Mouse (Mus musculus): ENCODE data around the gene Gnai3. TPM values are rescaled to one million over a fixed set of nuclear protein-coding genes. Genes with fewer than 3 reads are reported as not detected.

Gnai3 gene
- total and polyA plus RNA-seq, 2 experiments from 2014 or later = 118 to 120 TPM

DNA sequence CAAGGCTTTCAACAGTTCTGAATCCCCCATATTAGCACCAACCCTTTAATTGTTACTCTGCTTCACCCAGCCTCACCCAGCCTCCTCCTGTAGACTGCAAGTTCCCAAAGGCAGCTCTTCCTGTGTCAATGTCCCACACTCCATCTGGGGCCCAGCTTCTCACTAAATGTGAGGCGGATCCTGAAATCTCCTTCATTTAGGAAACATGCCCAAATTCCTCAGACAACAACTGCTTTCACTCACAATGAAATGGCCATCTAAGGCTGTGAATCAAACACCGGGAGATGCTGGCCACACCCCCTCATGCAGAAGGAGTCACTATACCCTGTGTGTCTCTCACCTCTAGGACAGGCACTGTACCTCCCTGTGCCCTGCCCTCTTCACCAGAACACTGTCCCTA lies 56.0 kb downstream of the Gnai3 start:
- H3K4me3 ChIP-seq (ENCODE audit: low read depth, low read length) = no peak overlapping the region
- H3K9me3 ChIP-seq (ENCODE audit: low read length) = no peaks in the 10 kb centered on the region
- H3K4me2 ChIP-seq (ENCODE audit: low read depth) = no peak overlapping the region
- WGBS = 36% methylated on average over 2 of the region's 2 CpGs
- ATAC-seq = no peak
- no peak for DNase-seq
- no peak overlapping the region for H3K27ac ChIP-seq (ENCODE audit: low read depth, low read length)
- H3K4me1 ChIP-seq (ENCODE audit: insufficient read depth) = peaks cover 8% of the 10 kb centered on the region
- H3K9ac ChIP-seq = no peak overlapping the region
- H3K36me3 ChIP-seq (ENCODE audit: insufficient read depth) = no peaks in the 10 kb centered on the region
- H3K27me3 ChIP-seq (ENCODE audit: insufficient read depth, low read length) = no peaks in the 10 kb centered on the region
- TF ChIP-seq CTCF (IDR thresholded peaks at IDR 0.05; ENCODE audit: low read depth) = no peak

DNA sequence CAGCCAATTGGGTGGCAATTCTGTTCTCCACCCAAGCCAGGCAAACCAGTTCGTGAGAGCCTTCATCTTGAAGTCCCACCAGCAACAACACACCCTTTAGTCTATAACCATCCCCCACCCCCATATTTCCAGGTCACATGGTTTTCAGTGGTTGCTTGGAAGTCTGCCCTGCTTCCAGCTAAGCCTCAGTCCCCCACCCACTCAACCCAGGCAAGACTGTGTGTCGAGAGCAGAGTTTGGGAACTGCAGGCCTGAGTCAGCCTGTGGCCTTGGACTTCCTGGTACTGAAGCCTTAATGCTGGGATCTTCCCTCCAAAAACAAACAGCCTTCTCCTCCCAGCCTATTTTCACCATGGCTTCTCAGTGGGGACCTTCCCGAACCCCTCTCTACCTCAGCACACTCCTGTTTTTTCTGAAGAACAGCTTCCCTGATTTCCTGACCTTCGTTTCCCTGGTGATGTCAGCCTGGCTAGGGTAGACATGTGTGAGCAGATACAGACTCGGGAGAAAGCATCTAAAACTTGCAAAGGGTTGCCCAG lies 57.0 kb downstream of the Gnai3 start:
- no peaks in the 10 kb centered on the region for H3K36me3 ChIP-seq (ENCODE audit: insufficient read depth)
- peaks cover 13% of the 10 kb centered on the region for H3K4me1 ChIP-seq (ENCODE audit: insufficient read depth)
- no peak for DNase-seq
- ATAC-seq = no peak
- H3K9ac ChIP-seq = no peak overlapping the region
- no peaks in the 10 kb centered on the region for H3K9me3 ChIP-seq (ENCODE audit: low read length)
- TF ChIP-seq CTCF (IDR thresholded peaks at IDR 0.05; ENCODE audit: low read depth) = no peak
- no peak overlapping the region for H3K4me2 ChIP-seq (ENCODE audit: low read depth)
- no peaks in the 10 kb centered on the region for H3K27me3 ChIP-seq (ENCODE audit: insufficient read depth, low read length)
- H3K4me3 ChIP-seq (ENCODE audit: low read depth, low read length) = no peak overlapping the region
- no peak overlapping the region for H3K27ac ChIP-seq (ENCODE audit: low read depth, low read length)
- WGBS = 53% methylated on average over 5 of the region's 5 CpGs

DNA sequence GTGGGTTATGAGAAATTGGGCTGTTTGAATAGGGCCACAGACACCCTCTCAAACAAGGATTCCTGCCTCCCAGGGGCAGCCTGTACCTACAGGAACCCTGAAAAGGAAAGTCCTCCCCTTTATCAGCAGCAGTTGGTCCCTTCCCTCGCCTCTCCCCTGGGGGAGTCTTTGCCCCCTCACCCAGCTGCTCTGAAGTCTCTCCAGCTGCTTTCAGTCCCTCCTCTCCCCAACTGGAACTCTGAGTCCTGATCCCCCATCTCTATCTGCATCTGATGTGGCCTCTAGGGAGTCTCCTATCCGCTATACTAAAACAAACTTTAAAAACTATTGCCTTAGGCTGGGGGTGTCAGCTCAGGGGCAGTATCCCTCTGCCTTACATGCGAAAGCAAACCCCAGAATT lies 58.6 kb downstream of the Gnai3 start:
- 82% methylated on average over 3 of the region's 3 CpGs for WGBS
- no peaks in the 10 kb centered on the region for H3K36me3 ChIP-seq (ENCODE audit: insufficient read depth)
- ATAC-seq = no peak
- H3K9me3 ChIP-seq (ENCODE audit: low read length) = no peaks in the 10 kb centered on the region
- no peaks in the 10 kb centered on the region for H3K27me3 ChIP-seq (ENCODE audit: insufficient read depth, low read length)
- no peak for TF ChIP-seq CTCF (IDR thresholded peaks at IDR 0.05; ENCODE audit: low read depth)
- no peak overlapping the region for H3K4me3 ChIP-seq (ENCODE audit: low read depth, low read length)
- H3K4me1 ChIP-seq (ENCODE audit: insufficient read depth) = peaks cover 21% of the 10 kb centered on the region
- H3K4me2 ChIP-seq (ENCODE audit: low read depth) = no peak overlapping the region
- no peak overlapping the region for H3K27ac ChIP-seq (ENCODE audit: low read depth, low read length)
- no peak overlapping the region for H3K9ac ChIP-seq
- DNase-seq = no peak

DNA sequence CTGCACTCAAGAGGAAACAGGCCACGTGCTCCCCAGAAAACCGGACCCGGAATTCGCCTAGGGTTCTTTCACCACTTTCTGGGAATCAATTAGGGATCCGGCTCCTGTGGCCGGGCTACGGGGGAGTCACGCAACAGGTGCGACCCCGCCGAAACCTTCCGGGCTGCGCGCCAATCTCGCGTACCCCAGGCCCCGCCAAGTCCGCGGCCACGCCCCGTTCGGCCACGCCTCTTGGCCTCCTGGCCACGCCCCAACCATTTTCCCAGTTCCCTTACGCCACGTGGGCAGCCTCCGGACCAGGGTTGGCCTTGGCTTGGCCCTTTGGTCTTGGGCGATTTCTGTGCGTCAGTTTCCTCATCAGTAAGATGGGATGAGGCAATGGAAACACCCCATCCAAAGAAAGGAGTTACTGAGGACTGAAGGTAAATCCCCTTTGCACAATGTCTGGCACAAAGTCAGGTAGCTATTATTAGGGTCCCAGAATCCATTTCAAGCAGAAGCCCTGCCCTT lies 59.4 kb downstream of the Gnai3 start, which contains the start of gene Ampd2:
TSS of gene Ampd2 (minus strand) at position 182 of the 510 bp plus-strand sequence.
- H3K9me3 ChIP-seq (ENCODE audit: low read length) = no peaks in the 10 kb centered on the region
- peaks cover 26% of the 10 kb centered on the region for H3K4me1 ChIP-seq (ENCODE audit: insufficient read depth)
- H3K27ac ChIP-seq (ENCODE audit: low read depth, low read length) = peak within 1 kb of the TSS; percentile 80
- ATAC-seq = no peak
- TF ChIP-seq CTCF (IDR thresholded peaks at IDR 0.05; ENCODE audit: low read depth) = no peak
- no peaks in the 10 kb centered on the region for H3K27me3 ChIP-seq (ENCODE audit: insufficient read depth, low read length)
- peak within 1 kb of the TSS; percentile 100 for H3K4me2 ChIP-seq (ENCODE audit: low read depth)
- peak within 1 kb of the TSS; percentile 75 for H3K9ac ChIP-seq
- 4% methylated on average over 29 of the region's 29 CpGs for WGBS
- DNase-seq = no peak
- peak within 1 kb of the TSS; percentile 50 for H3K4me3 ChIP-seq (ENCODE audit: low read depth, low read length)
- no peaks in the 10 kb centered on the region for H3K36me3 ChIP-seq (ENCODE audit: insufficient read depth)

DNA sequence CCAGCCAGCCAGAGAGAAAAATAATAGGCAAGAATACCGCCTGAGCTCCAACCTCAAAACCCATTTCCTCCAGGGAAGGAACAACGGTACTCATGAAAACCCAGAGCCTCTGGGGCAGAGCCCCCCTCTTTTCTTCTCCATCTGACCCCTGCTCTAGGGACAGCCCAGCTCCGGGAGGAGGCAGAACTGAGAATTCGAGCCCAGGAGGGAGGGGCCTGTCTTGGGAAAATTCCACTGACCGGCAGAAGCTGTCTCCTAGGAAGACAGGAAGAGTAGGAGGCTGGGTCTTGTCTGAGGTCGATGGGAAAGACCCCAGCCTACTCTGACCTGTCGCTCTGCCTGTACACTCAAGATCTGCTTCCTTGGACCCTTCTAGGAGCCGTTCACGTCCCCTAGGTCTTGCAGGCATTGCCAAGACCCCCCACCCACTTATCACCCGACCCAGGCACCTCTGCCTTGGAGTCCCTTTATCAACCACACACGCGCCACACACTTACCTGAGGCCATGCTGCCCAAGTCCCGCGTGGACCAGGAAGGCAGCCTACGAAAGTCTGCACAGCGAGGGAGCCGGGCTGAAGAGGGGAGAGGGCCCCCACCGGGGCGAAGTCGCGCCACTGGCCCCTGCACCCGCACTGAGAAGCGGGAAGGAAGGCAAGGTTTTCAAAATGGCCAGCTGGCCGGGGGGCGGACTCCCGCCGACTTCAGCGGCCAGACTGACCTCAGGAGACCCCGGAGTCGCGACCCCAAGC lies 60.1 kb downstream of the Gnai3 start:
- H3K9me3 ChIP-seq (ENCODE audit: low read length) = no peaks in the 10 kb centered on the region
- H3K4me3 ChIP-seq (ENCODE audit: low read depth, low read length) = peak overlapping the region; percentile 50
- peak overlapping the region; percentile 100 for H3K4me2 ChIP-seq (ENCODE audit: low read depth)
- peak overlapping the region; percentile 75 for H3K9ac ChIP-seq
- ATAC-seq (peak; percentile 46), DNase-seq (no peak)
- no peak for TF ChIP-seq CTCF (IDR thresholded peaks at IDR 0.05; ENCODE audit: low read depth)
- peak overlapping the region; percentile 80 for H3K27ac ChIP-seq (ENCODE audit: low read depth, low read length)
- WGBS = 2% methylated on average over 31 of the region's 31 CpGs
- H3K4me1 ChIP-seq (ENCODE audit: insufficient read depth) = peaks cover 26% of the 10 kb centered on the region
- H3K36me3 ChIP-seq (ENCODE audit: insufficient read depth) = peaks cover under 1% of the 10 kb centered on the region; the same call in 1 of the 2 replicates
- H3K27me3 ChIP-seq (ENCODE audit: insufficient read depth, low read length) = no peaks in the 10 kb centered on the region

DNA sequence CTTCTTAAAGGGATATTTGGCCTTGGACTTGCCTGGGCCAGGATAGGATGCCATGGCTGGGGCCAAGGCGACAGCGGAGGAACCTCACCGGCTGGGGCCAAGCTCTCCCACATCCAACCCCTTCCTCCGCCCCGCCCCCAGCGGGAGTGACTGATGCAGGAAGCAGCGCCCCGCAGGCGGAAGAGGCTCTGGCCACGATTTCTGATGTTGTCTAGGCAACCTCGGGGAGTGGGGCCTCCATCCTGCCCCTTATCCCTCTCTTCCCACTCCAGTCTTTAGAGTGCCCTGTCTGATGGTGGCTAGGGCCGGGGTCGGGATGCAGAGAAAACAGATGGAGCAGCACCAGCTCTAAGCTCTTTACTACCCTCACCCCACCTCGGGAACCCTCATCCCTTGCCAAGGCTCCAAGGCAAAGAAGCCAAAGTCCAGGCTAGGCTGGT lies 60.6 kb downstream of the Gnai3 start:
- H3K36me3 ChIP-seq (ENCODE audit: insufficient read depth) = peaks cover 5% of the 10 kb centered on the region; the same call in 1 of the 2 replicates
- H3K27ac ChIP-seq (ENCODE audit: low read depth, low read length) = peak overlapping the region; percentile 80
- ATAC-seq (peak; percentile 94), DNase-seq (peak; percentile 89)
- H3K9ac ChIP-seq = peak overlapping the region; percentile 75
- peaks cover 26% of the 10 kb centered on the region for H3K4me1 ChIP-seq (ENCODE audit: insufficient read depth)
- WGBS = 10% methylated on average over 14 of the region's 14 CpGs
- H3K9me3 ChIP-seq (ENCODE audit: low read length) = no peaks in the 10 kb centered on the region
- peak overlapping the region; percentile 100 for H3K4me2 ChIP-seq (ENCODE audit: low read depth)
- peak overlapping the region; percentile 50 for H3K4me3 ChIP-seq (ENCODE audit: low read depth, low read length)
- no peaks in the 10 kb centered on the region for H3K27me3 ChIP-seq (ENCODE audit: insufficient read depth, low read length)
- TF ChIP-seq CTCF (IDR thresholded peaks at IDR 0.05; ENCODE audit: low read depth) = peak; percentile 60

DNA sequence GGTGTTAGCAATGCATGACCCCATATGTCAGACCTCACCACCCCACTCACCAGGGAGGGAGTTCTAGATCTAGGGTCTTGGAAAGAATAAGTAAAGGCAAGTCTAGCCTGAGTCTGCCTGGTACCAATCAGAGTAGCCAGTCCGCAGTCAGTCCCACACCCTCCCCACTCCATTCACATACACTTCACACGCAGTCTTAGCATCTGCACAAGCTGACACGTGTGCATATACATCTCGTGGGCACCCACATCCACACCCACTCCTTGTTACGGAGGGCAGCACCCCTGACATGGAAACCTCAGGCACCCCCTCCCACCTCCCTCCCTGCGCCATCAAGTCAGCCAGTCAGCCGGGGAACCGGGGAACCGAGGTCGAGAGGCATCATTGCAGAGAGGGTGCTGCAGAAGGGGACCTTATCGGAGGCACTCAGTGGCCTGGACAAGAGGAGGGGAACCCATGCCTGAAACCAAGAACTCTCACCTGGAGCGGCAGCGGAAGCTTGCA lies 61.1 kb downstream of the Gnai3 start:
- no peak for TF ChIP-seq CTCF (IDR thresholded peaks at IDR 0.05; ENCODE audit: low read depth)
- Histone ChIP-seq H3K4me1 (ENCODE audit: insufficient read depth) (peaks cover 26% of the 10 kb centered on the region), H3K4me3 (ENCODE audit: low read depth, low read length) (peak overlapping the region; percentile 50), H3K4me2 (ENCODE audit: low read depth) (peak overlapping the region; percentile 100), H3K36me3 (ENCODE audit: insufficient read depth) (peaks cover 10% of the 10 kb centered on the region), H3K27me3 (ENCODE audit: insufficient read depth, low read length) (no peaks in the 10 kb centered on the region), H3K27ac (ENCODE audit: low read depth, low read length) (peak overlapping the region; percentile 80), H3K9ac (peak overlapping the region; percentile 75), H3K9me3 (ENCODE audit: low read length) (no peaks in the 10 kb centered on the region)
- ATAC-seq (peak; percentile 42), DNase-seq (no peak)
- 10% methylated on average over 13 of the region's 13 CpGs for WGBS
